Mouse (Mus musculus) thymus, postnatal 0 days (tissue): ENCODE measurements around the gene Prickle2. TPM values are rescaled to one million over a fixed set of nuclear protein-coding genes. Genes with fewer than 3 reads are reported as not detected.

Source experiments
- DNase-seq: peaks from one replicate; pipeline ENCODE4 v3.0.0-alpha.2; 2015; ENCODE audit warnings: low spot score
- polyA plus RNA-seq: library from polyadenylated mRNA; unstranded; fragments of >200 nt; fragmentation: Nextera tagmentation; extraction: Ambion mirVana; gene quantifications from 2 replicates; pipeline ENCODE4 v1.2.1, GENCODE M21; 2015

The Prickle2 gene
- polyA plus RNA-seq, 1 experiment from 2014 or later, result 0.13 TPM

- no peak for DNase-seq
These were observed 185.7 kb downstream of the Prickle2 start for GRCm38 (mm10) chr6:92520088-92520875.

- DNase-seq, result no peak
These were observed 187.5 kb downstream of the Prickle2 start for GRCm38 (mm10) chr6:92518438-92518968.

- no peak for DNase-seq
These were observed 189.0 kb downstream of the Prickle2 start for GRCm38 (mm10) chr6:92517002-92517401.

GRCm38 (mm10) chr6:92512001-92512400 is 194.0 kb downstream of the Prickle2 start:
- DNase-seq, result no peak

GRCm38 (mm10) chr6:92509712-92510111 is 196.2 kb downstream of the Prickle2 start:
- no peak for DNase-seq

- no peak for DNase-seq
These were observed 199.7 kb downstream of the Prickle2 start for GRCm38 (mm10) chr6:92506276-92506675.

GRCm38 (mm10) chr6:92499449-92499848 is 206.5 kb downstream of the Prickle2 start:
- DNase-seq, result no peak

- DNase-seq, result no peak
These were observed 207.4 kb downstream of the Prickle2 start for GRCm38 (mm10) chr6:92498574-92498973.

GRCm38 (mm10) chr6:92497279-92497678 is 208.7 kb downstream of the Prickle2 start:
- DNase-seq, result no peak

GRCm38 (mm10) chr6:92495500-92495899 is 210.5 kb downstream of the Prickle2 start:
- DNase-seq, result no peak

GRCm38 (mm10) chr6:92481690-92481956 is 224.3 kb downstream of the Prickle2 start:
- DNase-seq, result no peak

GRCm38 (mm10) chr6:92480941-92481689 is 224.8 kb downstream of the Prickle2 start:
- DNase-seq, result no peak

- DNase-seq, result no peak
These were observed 227.3 kb downstream of the Prickle2 start for GRCm38 (mm10) chr6:92478612-92479011.

GRCm38 (mm10) chr6:92477621-92478020 is 228.3 kb downstream of the Prickle2 start:
- DNase-seq, result peak; percentile 3

- no peak for DNase-seq
These were observed 236.5 kb downstream of the Prickle2 start for GRCm38 (mm10) chr6:92469456-92469855.

GRCm38 (mm10) chr6:92468892-92469291 is 237.1 kb downstream of the Prickle2 start:
- DNase-seq, result no peak

- DNase-seq, result no peak
These were observed 237.6 kb downstream of the Prickle2 start for GRCm38 (mm10) chr6:92468383-92468791.

GRCm38 (mm10) chr6:92467343-92467742 is 238.6 kb downstream of the Prickle2 start:
- no peak for DNase-seq

GRCm38 (mm10) chr6:92465666-92466065 is 240.3 kb downstream of the Prickle2 start:
- DNase-seq, result no peak

GRCm38 (mm10) chr6:92464781-92465337 is 241.1 kb downstream of the Prickle2 start:
- DNase-seq, result no peak

GRCm38 (mm10) chr6:92463768-92464167 is 242.2 kb downstream of the Prickle2 start:
- DNase-seq, result no peak

- DNase-seq, result no peak
These were observed 245.2 kb downstream of the Prickle2 start for GRCm38 (mm10) chr6:92460750-92461149.
